Mouse (Mus musculus) myocyte (in vitro differentiated cells): ENCODE measurements around the gene 2310050C09Rik. TPM values are rescaled to one million over a fixed set of nuclear protein-coding genes. Genes with fewer than 3 reads are reported as not detected.

Source experiments
- H3K27me3 ChIP-seq: one replicate; pipeline ENCODE4 v1.6.1; 2011; ENCODE audit not compliant: control insufficient read depth, insufficient read depth, insufficient read length
- H3K36me3 ChIP-seq: one replicate; pipeline ENCODE4 v1.6.1; 2011; ENCODE audit not compliant: control insufficient read depth, insufficient read depth
- H3K4me2 ChIP-seq: one replicate; pipeline ENCODE4 v1.6.1; 2011; ENCODE audit warnings: low read depth, control low read depth
- H3K4me3 ChIP-seq: one replicate; pipeline ENCODE4 v1.5.1; 2011; ENCODE audit warnings: mild to moderate bottlenecking, control low read depth, moderate library complexity
- H3K79me2 ChIP-seq: one replicate; pipeline ENCODE4 v1.6.1; 2011; ENCODE audit not compliant: control insufficient read depth, insufficient read depth
- H3ac ChIP-seq: one replicate; pipeline ENCODE4 v1.6.1; 2011; ENCODE audit not compliant: control insufficient read depth, insufficient read length
- CEBPB ChIP-seq: IDR thresholded peaks from 2 replicates; pipeline ENCODE4 v1.6.1; 2011; ENCODE audit warnings: mild to moderate bottlenecking, moderate library complexity; ENCODE audit not compliant: poor library complexity, insufficient read depth, severe bottlenecking
- E2F4 ChIP-seq: IDR thresholded peaks from one replicate; pipeline ENCODE4 v1.6.1; 2011; ENCODE audit warnings: mild to moderate bottlenecking, control low read depth, moderate library complexity; ENCODE audit not compliant: insufficient read depth
- MAX ChIP-seq: IDR thresholded peaks from one replicate; pipeline ENCODE4 v1.6.1; 2011; ENCODE audit warnings: low read depth, mild to moderate bottlenecking, control low read depth
- MYOD1 ChIP-seq, 3 experiments: IDR thresholded peaks; one replicate each; pipeline ENCODE4 v1.6.1; 2011; ENCODE audit warnings: control low read depth in 2 of 3, low read depth in 2 of 3, mild to moderate bottlenecking in 2 of 3, moderate library complexity in 1 of 3; ENCODE audit not compliant: insufficient read length in 2 of 3, control insufficient read depth in 1 of 3
- MYOG ChIP-seq, 3 experiments: IDR thresholded peaks; one replicate each; pipeline ENCODE4 v1.6.1; 2011; ENCODE audit warnings: control low read depth in 2 of 3, low read depth in 2 of 3, mild to moderate bottlenecking in 2 of 3; ENCODE audit not compliant: insufficient read length in 2 of 3, control insufficient read depth in 1 of 3, insufficient read depth in 1 of 3
- POLR2A ChIP-seq: IDR thresholded peaks from one replicate; pipeline ENCODE4 v1.6.1; 2011; ENCODE audit warnings: low read depth, mild to moderate bottlenecking, control low read depth, moderate library complexity; ENCODE audit not compliant: insufficient read length
- POLR2AphosphoS2 ChIP-seq: IDR thresholded peaks from one replicate; pipeline ENCODE4 v1.6.1; 2011; ENCODE audit warnings: low read depth, control low read depth; ENCODE audit not compliant: insufficient read length
- REST ChIP-seq: IDR thresholded peaks from one replicate; pipeline ENCODE4 v1.6.1; 2011; ENCODE audit warnings: mild to moderate bottlenecking, control low read depth, moderate library complexity; ENCODE audit not compliant: insufficient read depth, insufficient read length
- SRF ChIP-seq: IDR thresholded peaks from one replicate; pipeline ENCODE4 v1.6.1; 2011; ENCODE audit warnings: low read depth; ENCODE audit not compliant: control insufficient read depth, insufficient read length
- TCF12 ChIP-seq: IDR thresholded peaks from one replicate; pipeline ENCODE4 v1.6.1; 2011; ENCODE audit warnings: mild to moderate bottlenecking, control low read depth; ENCODE audit not compliant: poor library complexity, insufficient read depth, severe bottlenecking
- TCF3 ChIP-seq: IDR thresholded peaks from one replicate; pipeline ENCODE4 v1.6.1; 2011; ENCODE audit warnings: low read depth, control low read depth; ENCODE audit not compliant: insufficient read length
- USF1 ChIP-seq: IDR thresholded peaks from one replicate; pipeline ENCODE4 v1.6.1; 2011; ENCODE audit warnings: low read depth, mild to moderate bottlenecking, control low read depth, moderate library complexity
- polyA plus RNA-seq: library from polyadenylated mRNA; unstranded; fragments of >200 nt; fragmentation: generic; extraction: Trizol; gene quantifications from one replicate; pipeline ENCODE4 v1.2.1, GENCODE M21; 2012; ENCODE audit warnings: missing spikeins

The 2310050C09Rik gene
- polyA plus RNA-seq = not detected

- H3K27me3 ChIP-seq = no peaks in the 10 kb centered on the region
- TF ChIP-seq TCF12 (no peak), USF1 (no peak), E2F4 (no peak), POLR2AphosphoS2 (no peak), REST (no peak), MYOD1 (IDR thresholded peaks at IDR 0.05; ENCODE audit: control insufficient read depth in 1 of 3, insufficient read length in 2 of 3, low read depth in 2 of 3) (no peak), TCF3 (no peak), MYOG (IDR thresholded peaks at IDR 0.05; ENCODE audit: control insufficient read depth in 1 of 3, insufficient read depth in 1 of 3, insufficient read length in 2 of 3, low read depth in 2 of 3) (no peak), CEBPB (no peak), POLR2A (no peak), SRF (no peak), MAX (no peak)
- H3K79me2 ChIP-seq = no peaks in the 10 kb centered on the region
- H3K36me3 ChIP-seq = no peaks in the 10 kb centered on the region
- no peak within 1 kb of the TSS for H3K4me2 ChIP-seq
- H3ac ChIP-seq = no peak within 1 kb of the TSS
- H3K4me3 ChIP-seq = no peak within 1 kb of the TSS
These were observed at the start of gene 2310050C09Rik for GRCm38 (mm10) chr3:92870116-92870515. 2310050C09Rik (minus strand) TSS chr3:92870216.

GRCm38 (mm10) chr3:92907571-92907970 is 37.6 kb upstream of the 2310050C09Rik start:
- Histone ChIP-seq H3K4me3 (no peak overlapping the region), H3K79me2 (no peaks in the 10 kb centered on the region), H3K27me3 (no peaks in the 10 kb centered on the region), H3K36me3 (no peaks in the 10 kb centered on the region), H3ac (no peak overlapping the region), H3K4me2 (no peak overlapping the region)
- no peak for TF ChIP-seq MYOD1 (IDR thresholded peaks at IDR 0.05; ENCODE audit: control insufficient read depth in 1 of 3, insufficient read length in 2 of 3, low read depth in 2 of 3)
- no peak for TF ChIP-seq POLR2A
- no peak for TF ChIP-seq USF1
- no peak for TF ChIP-seq REST
- TF ChIP-seq POLR2AphosphoS2 = no peak

DNA sequence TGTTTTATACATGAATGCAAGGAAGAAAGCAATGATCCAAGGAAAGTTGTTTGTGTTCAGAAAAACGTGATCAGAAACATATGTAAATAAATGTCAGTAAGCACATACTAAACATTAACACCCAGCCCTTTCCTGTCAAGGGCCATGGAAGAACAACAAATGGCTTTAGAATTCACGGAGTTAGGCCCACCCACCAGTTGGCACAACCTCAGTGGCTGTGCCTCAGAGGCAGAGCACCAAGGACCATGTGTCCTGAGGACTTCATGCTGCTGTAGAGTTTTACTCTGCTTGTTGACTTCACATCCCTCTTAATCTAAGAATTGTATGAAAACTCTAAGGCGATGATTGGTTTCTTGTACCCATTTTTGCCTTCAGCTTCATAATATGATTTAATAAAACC is 35.2 kb upstream of the 2310050C09Rik start:
- TF ChIP-seq REST (no peak), E2F4 (no peak), CEBPB (no peak), POLR2A (no peak), TCF3 (no peak), SRF (no peak), TCF12 (no peak), MAX (no peak), MYOD1 (IDR thresholded peaks at IDR 0.05; ENCODE audit: control insufficient read depth in 1 of 3, insufficient read length in 2 of 3, low read depth in 2 of 3) (no peak), USF1 (no peak), MYOG (IDR thresholded peaks at IDR 0.05; ENCODE audit: control insufficient read depth in 1 of 3, insufficient read depth in 1 of 3, insufficient read length in 2 of 3, low read depth in 2 of 3) (no peak), POLR2AphosphoS2 (no peak)
- no peaks in the 10 kb centered on the region for H3K27me3 ChIP-seq
- no peak overlapping the region for H3K4me3 ChIP-seq
- no peaks in the 10 kb centered on the region for H3K79me2 ChIP-seq
- H3K36me3 ChIP-seq = no peaks in the 10 kb centered on the region
- no peak overlapping the region for H3ac ChIP-seq
- H3K4me2 ChIP-seq = no peak overlapping the region

GRCm38 (mm10) chr3:92903640-92904039 is 33.6 kb upstream of the 2310050C09Rik start:
- no peak overlapping the region for H3K4me3 ChIP-seq
- no peak for TF ChIP-seq MYOD1 (IDR thresholded peaks at IDR 0.05; ENCODE audit: control insufficient read depth in 1 of 3, insufficient read length in 2 of 3, low read depth in 2 of 3)
- no peak for TF ChIP-seq USF1
- TF ChIP-seq POLR2A = no peak
- no peak for TF ChIP-seq REST
- no peak for TF ChIP-seq POLR2AphosphoS2
- TF ChIP-seq SRF = no peak
- TF ChIP-seq TCF12 = no peak
- no peak for TF ChIP-seq CEBPB
- TF ChIP-seq TCF3 = no peak
- no peak for TF ChIP-seq E2F4
- no peak for TF ChIP-seq MYOG (IDR thresholded peaks at IDR 0.05; ENCODE audit: control insufficient read depth in 1 of 3, insufficient read depth in 1 of 3, insufficient read length in 2 of 3, low read depth in 2 of 3)
- no peak for TF ChIP-seq MAX
- no peaks in the 10 kb centered on the region for H3K27me3 ChIP-seq
- H3ac ChIP-seq = no peak overlapping the region
- no peak overlapping the region for H3K4me2 ChIP-seq
- no peaks in the 10 kb centered on the region for H3K36me3 ChIP-seq
- H3K79me2 ChIP-seq = no peaks in the 10 kb centered on the region

DNA sequence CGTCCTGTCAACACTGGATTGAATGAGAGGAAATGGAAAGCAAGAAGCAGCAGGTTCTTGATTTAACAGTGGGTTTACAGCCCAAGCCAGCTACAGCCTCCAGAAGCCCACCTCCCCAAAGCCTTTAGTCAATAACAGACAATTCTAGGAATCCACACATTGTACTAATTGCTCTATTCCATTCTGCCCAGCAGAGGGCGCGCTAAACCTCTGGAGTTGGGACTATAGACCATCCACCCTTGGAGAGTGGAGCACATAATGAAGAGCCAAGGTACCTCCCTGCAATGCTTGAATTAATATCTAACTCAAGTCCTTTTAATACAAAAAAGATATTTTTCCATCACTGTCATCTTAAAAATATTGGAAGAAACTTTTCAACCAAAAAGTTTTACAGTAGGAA is 33.0 kb upstream of the 2310050C09Rik start:
- no peak overlapping the region for H3K4me3 ChIP-seq
- no peak overlapping the region for H3ac ChIP-seq
- no peak overlapping the region for H3K4me2 ChIP-seq
- no peaks in the 10 kb centered on the region for H3K36me3 ChIP-seq
- no peak for TF ChIP-seq REST
- TF ChIP-seq CEBPB = no peak
- no peak for TF ChIP-seq USF1
- no peak for TF ChIP-seq POLR2A
- TF ChIP-seq SRF = no peak
- TF ChIP-seq MYOG (IDR thresholded peaks at IDR 0.05; ENCODE audit: control insufficient read depth in 1 of 3, insufficient read depth in 1 of 3, insufficient read length in 2 of 3, low read depth in 2 of 3) = no peak
- no peak for TF ChIP-seq TCF3
- TF ChIP-seq E2F4 = no peak
- TF ChIP-seq MAX = no peak
- no peak for TF ChIP-seq TCF12
- no peaks in the 10 kb centered on the region for H3K27me3 ChIP-seq
- no peaks in the 10 kb centered on the region for H3K79me2 ChIP-seq
